Mouse (Mus musculus) erythroid progenitor cell, adult 5-6 weeks (primary cell): Measurements from ENCODE around the gene Vamp3. TPM values are rescaled to one million over a fixed set of nuclear protein-coding genes. Genes with fewer than 3 reads are reported as not detected.

Source experiments
- total RNA-seq, 2 experiments: library from RNA; stranded (forward) in 1 of 2; stranded (reverse) in 1 of 2; fragments of 150-400 nt in 1 of 2; fragments of 186-747, 209-891 nt in 1 of 2; gene quantifications; 2 replicates each; pipeline versions ENCODE4 v1.2.3 to v1.2.4; 2015 to 2017; ENCODE audit warnings: low replicate concordance in 2 of 2

Vamp3 gene
- total RNA-seq, 2 experiments from 2014 or later: 29.7 to 73.8 TPM

Other genes starting within 250 kb of the Vamp3 start
- 1.1 and 2.9 TPM in 2 replicates for gene Errfi1, start 204.0 kb downstream of the Vamp3 start, total RNA-seq (2015; ENCODE audit: low replicate concordance)
- 1.7 TPM in 1 of 2 replicates, not detected in the other for gene Errfi1, start 204.0 kb downstream of the Vamp3 start, total RNA-seq (2017; ENCODE audit: low replicate concordance)
- gene Park7, start 143.5 kb downstream of the Vamp3 start, total RNA-seq (2015; ENCODE audit: low replicate concordance): 32.4 and 104 TPM in 2 replicates
- gene Park7, start 143.5 kb downstream of the Vamp3 start, total RNA-seq (2017; ENCODE audit: low replicate concordance): 61.9 and 62.5 TPM in 2 replicates
- gene Tnfrsf9, start 143.4 kb downstream of the Vamp3 start, total RNA-seq (2015; ENCODE audit: low replicate concordance): 6.7 TPM in 1 of 2 replicates, not detected in the other
- 1.3 TPM in 1 of 2 replicates, not detected in the other for gene Tnfrsf9, start 143.4 kb downstream of the Vamp3 start, total RNA-seq (2017; ENCODE audit: low replicate concordance)
- not detected in 2 replicates for gene Uts2, start 60.9 kb downstream of the Vamp3 start, total RNA-seq (2015; ENCODE audit: low replicate concordance)
- not detected in 2 replicates for gene Uts2, start 60.9 kb downstream of the Vamp3 start, total RNA-seq (2017; ENCODE audit: low replicate concordance)
- gene Per3, start 13.3 kb downstream of the Vamp3 start, total RNA-seq (2015; ENCODE audit: low replicate concordance): 1.7 and 4.3 TPM in 2 replicates
- gene Per3, start 13.3 kb downstream of the Vamp3 start, total RNA-seq (2017; ENCODE audit: low replicate concordance): 2.3 and 3.5 TPM in 2 replicates
- gene Gm13090, start 31.6 kb upstream of the Vamp3 start, total RNA-seq (2015; ENCODE audit: low replicate concordance): not detected in 2 replicates
- gene Gm13090, start 31.6 kb upstream of the Vamp3 start, total RNA-seq (2017; ENCODE audit: low replicate concordance): not detected in 2 replicates